Mouse (Mus musculus): ENCODE data around the gene Pcyt1b. TPM values are rescaled to one million over a fixed set of nuclear protein-coding genes. Genes with fewer than 3 reads are reported as not detected.

Gene Pcyt1b
- polyA plus RNA-seq (2017; shearing (Covaris generic)): 1 to 10 TPM; 1.7 to 2.2 TPM

- no peak for ATAC-seq
These were observed at the start of gene Pcyt1b for GRCm38 (mm10) chrX:93654218-93655002. Gene Pcyt1b, plus strand, starts transcription at chrX:93654863.

GRCm38 (mm10) chrX:93630256-93630655 is 24.4 kb upstream of the Pcyt1b start:
- ATAC-seq: no peak

GRCm38 (mm10) chrX:93631657-93632449 is 22.8 kb upstream of the Pcyt1b start, which contains the start of gene Pola1:
Gene Pola1, minus strand, starts transcription at chrX:93632155.
- ATAC-seq: peak; percentile 97

GRCm38 (mm10) chrX:93634861-93635375 is 19.7 kb upstream of the Pcyt1b start:
- no peak for ATAC-seq

- ATAC-seq: no peak
These were observed 11.1 kb upstream of the Pcyt1b start for GRCm38 (mm10) chrX:93643600-93643999.

GRCm38 (mm10) chrX:93644022-93644421 is 10.6 kb upstream of the Pcyt1b start:
- no peak for ATAC-seq

GRCm38 (mm10) chrX:93650738-93651137 is 3.9 kb upstream of the Pcyt1b start:
- ATAC-seq: no peak

- ATAC-seq: no peak
These were observed 490 bp downstream of the Pcyt1b start for GRCm38 (mm10) chrX:93655153-93655552.

- ATAC-seq: no peak
These were observed 9.4 kb downstream of the Pcyt1b start for GRCm38 (mm10) chrX:93663919-93664586.

- ATAC-seq: no peak
These were observed 10.1 kb downstream of the Pcyt1b start for GRCm38 (mm10) chrX:93664787-93665186.

- no peak for ATAC-seq
These were observed 19.8 kb downstream of the Pcyt1b start for GRCm38 (mm10) chrX:93674432-93674831.

- ATAC-seq: peak; percentile 99
These were observed 20.5 kb downstream of the Pcyt1b start for GRCm38 (mm10) chrX:93674836-93675795.

GRCm38 (mm10) chrX:93676228-93676627 is 21.6 kb downstream of the Pcyt1b start:
- ATAC-seq: no peak

GRCm38 (mm10) chrX:93689287-93689686 is 34.6 kb downstream of the Pcyt1b start:
- peak; percentile 78 for ATAC-seq

GRCm38 (mm10) chrX:93690672-93691071 is 36.0 kb downstream of the Pcyt1b start:
- ATAC-seq: no peak

GRCm38 (mm10) chrX:93697596-93697995 is 42.9 kb downstream of the Pcyt1b start:
- ATAC-seq: no peak

GRCm38 (mm10) chrX:93700528-93701225 is 46.0 kb downstream of the Pcyt1b start:
- ATAC-seq: peak; percentile 91

- no peak for ATAC-seq
These were observed 57.9 kb downstream of the Pcyt1b start for GRCm38 (mm10) chrX:93712566-93712965.

- ATAC-seq: no peak
These were observed 74.9 kb downstream of the Pcyt1b start for GRCm38 (mm10) chrX:93729529-93729928.

GRCm38 (mm10) chrX:93730854-93731253 is 76.2 kb downstream of the Pcyt1b start:
- ATAC-seq: no peak

GRCm38 (mm10) chrX:93732407-93732806 is 77.7 kb downstream of the Pcyt1b start:
- no peak for ATAC-seq
